Mouse (Mus musculus) lung, adult 2 months (tissue): ENCODE data around the gene Pxk.

Experiments used
- CTCF ChIP-seq: fragments of 200-500 bp; IDR thresholded peaks from 2 replicates; pipeline ENCODE4 v1.5.1; 2011; ENCODE audit warnings: mild to moderate bottlenecking, low read length, control low read depth; ENCODE audit not compliant: insufficient read depth
- POLR2A ChIP-seq: fragments of 200-500 bp; IDR thresholded peaks from 2 replicates; pipeline ENCODE4 v1.6.1; 2011; ENCODE audit warnings: low read depth, mild to moderate bottlenecking, control low read depth, low read length, borderline replicate concordance; ENCODE audit errors: extremely low read depth

GRCm38 (mm10) chr14:8208876-8209275, 110.9 kb downstream of the Pxk start:
- TF ChIP-seq CTCF, result no peak
- no peak for TF ChIP-seq POLR2A
